Mouse (Mus musculus): ENCODE data around the gene Tctn1. TPM values are rescaled to one million over a fixed set of nuclear protein-coding genes. Genes with fewer than 3 reads are reported as not detected.

Tctn1 gene
- polyA plus RNA-seq, 1 experiment from 2014 or later, result 6.1 TPM

DNA sequence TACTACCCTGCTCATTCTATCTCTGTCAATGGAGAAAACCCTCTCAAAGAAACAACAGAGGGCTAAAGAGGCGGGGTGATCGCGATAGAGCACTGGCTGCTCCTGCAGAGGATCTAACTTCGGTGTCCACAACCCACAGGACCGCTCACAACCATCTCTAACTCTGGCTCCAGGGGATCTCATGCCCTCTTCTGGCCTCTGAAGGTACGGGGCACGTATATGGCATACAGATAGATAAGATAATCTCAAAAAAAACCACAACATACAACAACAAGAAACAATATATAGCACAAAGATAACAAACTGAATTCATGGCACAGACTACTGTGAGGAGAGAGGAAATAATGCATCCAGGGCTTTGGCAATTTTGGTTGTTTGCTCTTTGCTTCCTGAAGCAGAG is 2.2 kb downstream of the Tctn1 start:
- H3K27ac ChIP-seq, result no peak overlapping the region
- peaks cover 28% of the 10 kb centered on the region; the same call in 1 of the 2 replicates for H3K4me1 ChIP-seq
- no peak overlapping the region for H3K4me2 ChIP-seq
- H3K9ac ChIP-seq, result no peak overlapping the region
- H3K9me3 ChIP-seq, result no peaks in the 10 kb centered on the region
- no peaks in the 10 kb centered on the region for H3K27me3 ChIP-seq (replicated peaks)
- no peak overlapping the region for H3K4me3 ChIP-seq
- peaks cover 17% of the 10 kb centered on the region; the same call in 1 of the 2 replicates for H3K36me3 ChIP-seq (replicated peaks)
- ATAC-seq (replicated peaks), result no peak
- 53% methylated on average over 7 of the region's 7 CpGs for WGBS

DNA sequence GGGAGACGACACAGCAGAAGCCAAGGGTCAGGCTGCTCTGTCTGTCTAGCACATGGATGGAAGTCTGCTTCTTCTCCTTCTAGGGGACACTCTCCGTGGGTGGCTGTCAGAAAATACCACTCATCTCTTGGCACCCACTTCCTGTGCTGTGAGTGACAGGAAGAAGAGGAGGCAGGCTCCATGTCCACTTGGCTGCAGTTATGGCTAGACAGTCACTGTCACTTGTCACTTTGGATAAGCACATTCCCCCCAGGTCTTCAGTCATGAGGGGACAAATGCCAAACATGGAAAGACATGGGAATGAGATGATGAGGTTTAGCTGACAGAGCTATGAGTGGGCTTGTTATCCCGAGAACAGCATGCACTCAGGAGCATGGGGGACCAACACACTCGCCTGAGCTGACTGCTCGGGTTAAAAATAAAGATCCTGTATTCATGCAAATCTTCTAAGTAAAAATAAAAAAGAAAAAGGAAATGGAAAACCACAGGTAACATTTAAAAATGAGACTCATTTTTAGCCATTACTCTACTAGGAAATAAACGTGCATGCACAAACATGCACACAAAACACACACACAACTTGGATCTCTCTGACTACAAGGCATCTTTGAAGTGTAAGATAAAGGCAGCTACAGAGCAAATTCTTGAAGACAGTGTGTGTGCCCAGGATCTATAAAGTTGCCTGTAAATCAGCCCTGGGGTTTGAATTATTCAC is 6.1 kb downstream of the Tctn1 start:
- Histone ChIP-seq H3K4me1 (peaks cover 21% of the 10 kb centered on the region; the same call in 1 of the 2 replicates), H3K9ac (no peak overlapping the region), H3K4me3 (no peak overlapping the region), H3K36me3 (replicated peaks) (peaks cover 38% of the 10 kb centered on the region; the same call in 1 of the 2 replicates), H3K9me3 (no peaks in the 10 kb centered on the region), H3K27me3 (replicated peaks) (no peaks in the 10 kb centered on the region), H3K4me2 (no peak overlapping the region), H3K27ac (no peak overlapping the region)
- no peak for ATAC-seq (replicated peaks)
- 84% methylated on average over 6 of the region's 6 CpGs for WGBS

DNA sequence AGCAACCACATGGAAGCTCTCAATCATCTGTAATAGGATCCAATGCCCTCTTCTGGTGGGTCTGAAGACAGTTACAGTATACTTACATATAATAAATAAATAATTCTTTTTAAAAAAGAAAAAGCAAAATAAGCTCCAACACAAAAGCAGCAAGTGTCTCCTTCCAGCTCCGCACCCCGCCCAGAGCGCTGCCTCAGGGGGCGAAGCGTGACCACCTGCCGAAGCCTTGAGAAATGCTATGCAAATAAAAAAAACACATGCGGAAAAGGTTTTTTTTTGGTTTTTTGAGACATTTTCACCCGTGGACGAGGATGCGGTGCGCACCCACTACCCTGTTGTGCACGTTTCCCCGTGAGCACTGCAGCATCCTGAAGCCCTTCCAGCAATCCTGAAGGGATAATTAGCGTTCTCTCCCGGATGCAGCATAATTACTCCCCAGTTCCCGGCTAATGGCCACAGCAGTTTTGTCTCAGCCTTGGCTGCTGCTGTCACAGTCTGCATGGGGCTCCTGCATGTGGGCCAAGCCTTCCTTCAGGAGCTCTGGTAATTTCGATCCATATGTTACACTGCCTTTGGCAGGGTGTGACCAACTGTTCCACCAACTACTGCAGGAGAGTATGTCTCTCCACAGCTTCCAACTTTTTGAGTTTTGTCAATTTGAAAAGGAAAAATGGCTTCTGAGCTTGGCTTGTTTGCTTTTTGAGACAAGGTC is 12.2 kb downstream of the Tctn1 start:
- 84% methylated on average over 17 of the region's 17 CpGs for WGBS
- no peak for ATAC-seq (replicated peaks)
- H3K4me2 ChIP-seq, result no peak overlapping the region
- H3K9ac ChIP-seq, result no peak overlapping the region
- H3K36me3 ChIP-seq (replicated peaks), result peaks cover 38% of the 10 kb centered on the region; the same call in 1 of the 2 replicates
- no peak overlapping the region for H3K4me3 ChIP-seq
- H3K27me3 ChIP-seq (replicated peaks), result no peaks in the 10 kb centered on the region
- no peak overlapping the region for H3K27ac ChIP-seq
- no peaks in the 10 kb centered on the region for H3K4me1 ChIP-seq
- H3K9me3 ChIP-seq, result no peaks in the 10 kb centered on the region

DNA sequence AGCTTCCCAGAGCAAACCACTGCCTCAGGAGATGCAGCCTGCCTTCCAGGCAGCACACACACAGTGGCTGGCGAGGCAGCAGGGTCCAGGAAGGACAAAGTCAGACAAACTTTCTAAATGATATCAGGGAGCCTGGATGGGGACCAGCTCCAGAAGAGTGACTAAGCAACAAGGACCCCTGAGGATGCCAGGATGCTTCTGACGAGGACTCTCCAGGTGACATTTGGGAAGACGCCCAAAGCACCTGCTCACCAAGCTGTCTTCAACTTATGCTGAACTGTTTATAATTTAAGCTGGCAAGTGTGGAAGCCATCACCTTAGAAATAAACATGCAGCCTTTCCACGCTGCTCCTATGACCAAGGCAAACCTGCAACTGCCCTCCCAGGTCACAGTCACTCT is 15.0 kb downstream of the Tctn1 start:
- H3K4me1 ChIP-seq, result peaks cover 1% of the 10 kb centered on the region; the same call in 1 of the 2 replicates
- no peak overlapping the region for H3K4me2 ChIP-seq
- ATAC-seq (replicated peaks), result no peak
- H3K9ac ChIP-seq, result no peak overlapping the region
- H3K27me3 ChIP-seq (replicated peaks), result no peaks in the 10 kb centered on the region
- H3K27ac ChIP-seq, result no peak overlapping the region
- H3K4me3 ChIP-seq, result no peak overlapping the region
- H3K36me3 ChIP-seq (replicated peaks), result peaks cover 18% of the 10 kb centered on the region; the same call in 1 of the 2 replicates
- WGBS, result 92% methylated on average over 4 of the region's 4 CpGs
- no peaks in the 10 kb centered on the region for H3K9me3 ChIP-seq

DNA sequence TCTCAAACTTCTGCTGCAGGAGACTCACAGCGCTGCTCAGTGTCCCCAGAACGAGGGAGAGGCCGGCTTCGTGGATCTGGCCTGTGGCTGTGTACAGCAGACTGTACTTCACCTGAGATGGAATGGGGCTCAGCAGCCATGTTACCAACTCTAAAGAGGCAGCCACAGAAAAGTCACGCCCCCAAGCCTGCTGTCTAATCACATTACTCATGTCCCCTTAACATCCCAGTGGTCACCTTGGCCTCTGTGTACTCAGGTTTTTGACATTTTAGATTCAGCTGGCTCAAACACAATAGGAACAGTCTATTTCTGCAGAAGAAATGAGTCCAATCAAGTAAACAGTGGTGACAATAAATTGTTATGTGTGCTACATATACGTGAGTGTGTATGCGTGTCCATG is 16.3 kb downstream of the Tctn1 start:
- Histone ChIP-seq H3K27me3 (replicated peaks) (no peaks in the 10 kb centered on the region), H3K9me3 (no peaks in the 10 kb centered on the region), H3K9ac (no peak overlapping the region), H3K4me2 (no peak overlapping the region), H3K4me1 (peaks cover 10% of the 10 kb centered on the region; the same call in 1 of the 2 replicates), H3K4me3 (no peak overlapping the region), H3K27ac (no peak overlapping the region), H3K36me3 (replicated peaks) (peaks cover 18% of the 10 kb centered on the region; the same call in 1 of the 2 replicates)
- WGBS, result 95% methylated on average over 7 of the region's 7 CpGs
- no peak for ATAC-seq (replicated peaks)

DNA sequence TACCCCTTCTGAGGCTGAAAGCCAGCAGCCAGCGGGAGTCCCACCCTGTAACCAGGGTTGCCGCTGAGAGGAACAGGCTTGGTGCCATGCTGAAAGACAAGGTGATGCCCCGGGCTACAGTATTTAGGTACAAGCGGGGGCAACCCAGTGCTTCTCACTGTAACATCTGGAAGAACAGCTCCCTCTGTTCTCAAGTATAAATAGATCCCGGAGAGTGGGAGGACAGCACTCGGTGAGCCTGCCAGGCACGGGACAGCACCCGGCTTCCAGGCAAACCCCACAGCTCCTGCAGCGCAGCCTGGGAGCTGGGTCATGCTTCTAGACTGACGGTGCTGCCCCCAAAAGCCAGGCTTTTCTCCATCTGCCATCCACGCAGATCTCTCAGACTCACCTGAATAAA is 16.7 kb downstream of the Tctn1 start:
- H3K4me2 ChIP-seq, result no peak overlapping the region
- no peak overlapping the region for H3K27ac ChIP-seq
- H3K27me3 ChIP-seq (replicated peaks), result no peaks in the 10 kb centered on the region
- H3K4me1 ChIP-seq, result peaks cover 10% of the 10 kb centered on the region; the same call in 1 of the 2 replicates
- no peak overlapping the region for H3K9ac ChIP-seq
- WGBS, result 88% methylated on average over 11 of the region's 11 CpGs
- no peak for ATAC-seq (replicated peaks)
- no peaks in the 10 kb centered on the region for H3K9me3 ChIP-seq
- no peak overlapping the region for H3K4me3 ChIP-seq
- H3K36me3 ChIP-seq (replicated peaks), result peaks cover 18% of the 10 kb centered on the region; the same call in 1 of the 2 replicates

DNA sequence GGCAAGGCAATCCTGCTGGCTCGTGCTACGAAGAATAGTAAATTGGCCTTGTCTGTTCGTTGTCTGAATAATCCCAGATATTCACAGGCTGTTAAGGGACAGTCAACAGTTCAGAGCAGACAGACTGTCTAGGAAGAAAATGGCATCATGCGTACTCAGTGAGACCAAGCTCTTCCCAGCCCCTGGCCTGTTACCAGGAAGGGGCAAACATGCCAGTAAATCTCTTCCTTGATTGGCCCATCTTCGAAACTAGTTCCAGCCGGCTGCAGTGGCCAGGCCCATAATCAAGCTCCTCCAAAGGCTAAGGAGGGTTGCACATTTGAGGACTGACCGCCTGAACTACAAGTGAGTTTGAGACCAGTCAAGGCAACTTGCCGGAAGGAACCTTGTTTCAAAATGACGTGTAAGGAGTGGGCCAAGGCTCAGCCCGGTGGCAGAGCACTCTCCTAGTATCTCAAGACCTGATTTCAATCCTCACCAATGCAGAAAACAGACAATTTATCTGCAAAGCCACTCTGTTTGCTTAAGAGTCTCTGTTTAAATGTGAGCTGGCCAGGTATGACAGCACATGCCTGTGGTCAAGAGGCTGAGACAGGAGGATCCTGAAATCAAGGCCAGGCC is 17.6 kb downstream of the Tctn1 start:
- Histone ChIP-seq H3K27me3 (replicated peaks) (no peaks in the 10 kb centered on the region), H3K4me1 (peaks cover 10% of the 10 kb centered on the region; the same call in 1 of the 2 replicates), H3K27ac (no peak overlapping the region), H3K4me3 (no peak overlapping the region), H3K4me2 (no peak overlapping the region), H3K36me3 (replicated peaks) (peaks cover 18% of the 10 kb centered on the region; the same call in 1 of the 2 replicates), H3K9me3 (no peaks in the 10 kb centered on the region), H3K9ac (no peak overlapping the region)
- WGBS, result 89% methylated on average over 10 of the region's 10 CpGs
- no peak for ATAC-seq (replicated peaks)

DNA sequence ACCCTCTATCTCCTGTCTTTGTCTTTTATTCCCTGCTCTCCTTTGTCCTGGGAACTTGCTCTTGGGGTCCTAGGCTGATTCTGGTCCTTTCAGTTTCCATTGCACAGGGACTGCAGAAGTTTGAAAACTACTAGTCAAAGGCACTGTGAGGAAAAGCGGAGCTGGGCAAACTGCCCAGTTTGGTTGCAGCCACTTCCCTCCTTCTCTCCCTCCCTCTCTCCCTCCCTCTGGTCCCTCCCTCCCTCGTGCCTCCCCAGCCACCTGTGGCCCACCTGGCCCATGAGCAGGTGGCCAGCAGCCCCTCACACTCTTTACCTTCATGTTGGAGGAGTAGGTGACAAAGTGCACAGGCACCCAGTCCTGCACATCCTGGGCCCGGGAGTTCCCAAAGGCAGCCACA is 19.1 kb downstream of the Tctn1 start:
- Histone ChIP-seq H3K4me2 (no peak overlapping the region), H3K27me3 (replicated peaks) (no peaks in the 10 kb centered on the region), H3K4me1 (peaks cover 10% of the 10 kb centered on the region; the same call in 1 of the 2 replicates), H3K36me3 (replicated peaks) (peaks cover 14% of the 10 kb centered on the region; the same call in 1 of the 2 replicates), H3K9ac (no peak overlapping the region), H3K4me3 (no peak overlapping the region), H3K9me3 (no peaks in the 10 kb centered on the region), H3K27ac (0 out of 2 replicates have a peak overlapping the region, but pooled peaks have one; percentile 26)
- 68% methylated on average over 3 of the region's 3 CpGs for WGBS
- ATAC-seq (replicated peaks), result no peak

DNA sequence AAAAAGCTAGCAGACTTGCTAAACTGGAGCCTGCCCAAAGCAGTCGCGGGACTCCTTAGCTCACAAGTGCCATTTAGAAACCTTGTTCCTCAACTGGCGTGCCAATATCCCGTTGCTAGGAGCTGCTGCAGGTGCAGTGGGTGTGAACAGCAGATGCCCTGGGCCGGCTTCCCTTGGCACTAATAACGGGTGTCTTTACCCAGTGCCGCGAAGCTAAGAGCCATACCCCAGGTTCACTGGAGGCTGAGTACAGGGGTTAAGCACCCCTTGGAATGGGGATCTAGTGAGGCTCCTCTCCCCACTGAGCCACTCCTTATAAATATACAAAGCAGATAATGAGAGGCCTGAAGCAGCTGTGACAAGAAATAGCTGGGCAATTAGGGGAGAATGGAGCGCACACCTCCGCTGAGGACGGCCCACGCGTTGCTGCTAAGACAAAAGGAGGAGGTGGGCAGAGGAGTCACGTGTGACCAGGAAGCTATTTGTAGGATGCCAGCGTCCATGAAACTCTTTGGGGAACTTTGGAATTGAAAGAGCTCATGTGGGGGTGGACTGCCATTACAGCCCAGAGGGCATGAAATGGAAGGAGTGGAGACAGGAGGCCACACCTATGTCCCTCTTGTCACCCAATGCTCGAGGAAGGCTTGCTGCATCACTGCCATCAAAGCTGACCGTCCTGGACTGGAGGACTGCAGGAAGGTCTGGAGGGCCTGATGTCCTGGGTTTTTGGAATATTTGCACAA is 20.3 kb downstream of the Tctn1 start:
- Histone ChIP-seq H3K4me1 (peaks cover 10% of the 10 kb centered on the region; the same call in 1 of the 2 replicates), H3K27me3 (replicated peaks) (no peaks in the 10 kb centered on the region), H3K9ac (no peak overlapping the region), H3K9me3 (no peaks in the 10 kb centered on the region), H3K27ac (no peak overlapping the region), H3K36me3 (replicated peaks) (0 out of 2 replicates have a peak, but pooled peaks cover 13% of the 10 kb centered on the region), H3K4me3 (no peak overlapping the region), H3K4me2 (no peak overlapping the region)
- no peak for ATAC-seq (replicated peaks)
- WGBS, result 59% methylated on average over 17 of the region's 17 CpGs

DNA sequence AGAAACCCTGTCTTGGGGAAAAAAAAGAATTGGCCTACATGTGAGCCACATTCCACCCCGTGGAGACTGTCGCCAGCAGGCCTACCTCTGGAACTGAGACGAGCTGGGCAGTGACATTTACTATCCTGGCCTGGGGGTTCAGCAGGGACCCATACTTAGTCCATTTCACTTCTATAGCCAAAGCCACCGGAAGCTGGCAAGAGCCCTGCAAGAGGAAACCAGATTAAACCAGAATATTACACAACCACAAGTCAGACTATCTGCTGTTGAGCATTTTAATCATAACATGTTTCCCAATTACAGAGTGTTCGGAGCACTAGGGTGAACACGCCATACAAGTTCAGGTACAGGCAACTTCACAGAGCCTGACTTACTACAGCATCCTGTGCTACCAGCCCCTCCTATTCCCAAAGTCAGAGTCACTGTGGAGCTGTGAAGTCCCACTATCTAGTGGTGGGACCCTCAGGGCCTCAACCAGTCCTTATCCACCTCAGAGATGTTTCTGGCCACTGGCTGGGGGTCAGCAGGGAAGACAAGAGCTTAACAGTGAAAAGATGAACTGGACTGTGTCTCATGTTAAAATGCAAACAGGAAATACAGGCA is 21.6 kb downstream of the Tctn1 start:
- peaks cover 10% of the 10 kb centered on the region; the same call in 1 of the 2 replicates for H3K4me1 ChIP-seq
- H3K9ac ChIP-seq, result no peak overlapping the region
- ATAC-seq (replicated peaks), result no peak
- H3K27ac ChIP-seq, result no peak overlapping the region
- no peaks in the 10 kb centered on the region for H3K9me3 ChIP-seq
- H3K4me3 ChIP-seq, result no peak overlapping the region
- WGBS, result 87% methylated on average over 6 of the region's 6 CpGs
- no peak overlapping the region for H3K4me2 ChIP-seq
- H3K27me3 ChIP-seq (replicated peaks), result no peaks in the 10 kb centered on the region
- 0 out of 2 replicates have a peak, but pooled peaks cover 9% of the 10 kb centered on the region for H3K36me3 ChIP-seq (replicated peaks)

DNA sequence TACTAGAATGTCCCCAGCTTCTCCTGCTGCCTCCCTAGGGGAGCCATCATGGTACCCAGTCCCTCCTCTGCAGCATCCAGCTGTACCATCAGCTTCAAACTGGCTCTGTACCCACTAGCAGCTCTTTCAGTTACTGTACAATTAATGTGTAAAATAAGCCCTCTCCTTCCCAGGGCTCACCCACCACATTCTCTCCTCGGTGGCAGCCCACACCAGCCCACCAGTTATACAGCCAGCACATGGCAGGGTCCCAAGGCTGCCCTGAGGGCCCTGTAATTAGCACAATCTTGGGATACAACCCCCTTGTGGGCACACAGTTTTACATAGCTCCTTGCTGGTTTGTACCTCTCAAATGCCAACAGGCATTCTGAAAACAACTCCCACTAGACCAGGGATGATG is 23.3 kb downstream of the Tctn1 start:
- Histone ChIP-seq H3K27me3 (replicated peaks) (no peaks in the 10 kb centered on the region), H3K4me3 (no peak overlapping the region), H3K4me2 (no peak overlapping the region), H3K9me3 (no peaks in the 10 kb centered on the region), H3K4me1 (peaks cover 10% of the 10 kb centered on the region; the same call in 1 of the 2 replicates), H3K27ac (no peak overlapping the region), H3K9ac (no peak overlapping the region), H3K36me3 (replicated peaks) (0 out of 2 replicates have a peak, but pooled peaks cover 5% of the 10 kb centered on the region)
- no peak for ATAC-seq (replicated peaks)
- 76% methylated on average over 1 of the region's 1 CpGs for WGBS

Measured in midbrain, embryonic 15.5 days (tissue).